Mouse (Mus musculus): ENCODE data around the gene Cryga.

GRCm38 (mm10) chr1:65107654-65108279 is 4.6 kb upstream of the Cryga start:
- TF ChIP-seq CTCF (IDR thresholded peaks at IDR 0.05) (no peak), EP300 (IDR thresholded peaks at IDR 0.05) (no peak)

Data from lung, postnatal 0 days (tissue).